Mouse (Mus musculus) fibroblast of lung, adult 2 months (primary cell): ENCODE data around the gene BC030499.
"Not testable (repeated sequence)": the region's sequence is repeated elsewhere in the genome, so short reads cannot be mapped to it uniquely, and the experiment has no call there.

Experiments
- DNase-seq: peaks from one replicate; pipeline ENCODE4 v3.0.0-alpha.2; 2011; ENCODE audit warnings: low read depth

BC030499 gene

DNA sequence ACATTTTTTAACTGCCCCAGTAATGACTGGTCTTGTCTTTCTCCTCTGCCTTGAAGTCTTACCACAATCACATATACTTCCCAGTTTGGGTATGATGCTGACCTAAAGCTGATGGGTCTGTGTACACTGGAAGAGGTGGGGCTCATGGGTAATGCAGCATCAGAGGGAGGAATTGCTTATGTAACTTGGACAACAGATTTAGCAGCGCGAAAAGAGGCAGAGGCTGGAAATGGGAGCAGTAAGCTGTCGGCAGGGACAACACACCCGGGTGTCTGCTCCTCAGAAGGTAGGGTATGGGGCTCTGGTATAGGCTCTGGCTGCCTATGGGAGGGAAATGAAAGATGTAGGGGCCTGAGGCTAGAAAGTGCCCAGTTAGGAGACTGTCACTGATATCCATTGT is at the start of gene BC030499:
TSS of gene BC030499 (plus strand) at position 188 of the 400 bp plus-strand sequence.
- no peak for DNase-seq

DNA sequence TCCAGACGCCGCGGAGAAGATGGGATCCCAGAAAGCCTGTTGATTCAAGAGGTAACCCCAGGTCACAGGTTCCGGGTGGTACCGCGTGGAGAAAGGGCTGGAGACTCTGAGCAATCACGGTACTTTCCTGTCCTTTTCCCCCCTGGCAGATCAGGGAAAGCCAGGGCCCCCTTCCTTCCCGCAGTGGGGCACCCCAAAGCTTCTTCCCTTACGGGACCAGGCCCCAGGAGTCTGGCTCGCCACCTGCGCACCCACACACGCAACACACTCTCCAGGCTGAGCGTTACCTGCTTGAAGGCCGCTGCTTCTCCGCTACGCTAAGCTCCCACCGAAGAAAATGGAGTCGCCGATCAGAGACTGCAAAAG is 45.4 kb upstream of the BC030499 start:
- no peak for DNase-seq

DNA sequence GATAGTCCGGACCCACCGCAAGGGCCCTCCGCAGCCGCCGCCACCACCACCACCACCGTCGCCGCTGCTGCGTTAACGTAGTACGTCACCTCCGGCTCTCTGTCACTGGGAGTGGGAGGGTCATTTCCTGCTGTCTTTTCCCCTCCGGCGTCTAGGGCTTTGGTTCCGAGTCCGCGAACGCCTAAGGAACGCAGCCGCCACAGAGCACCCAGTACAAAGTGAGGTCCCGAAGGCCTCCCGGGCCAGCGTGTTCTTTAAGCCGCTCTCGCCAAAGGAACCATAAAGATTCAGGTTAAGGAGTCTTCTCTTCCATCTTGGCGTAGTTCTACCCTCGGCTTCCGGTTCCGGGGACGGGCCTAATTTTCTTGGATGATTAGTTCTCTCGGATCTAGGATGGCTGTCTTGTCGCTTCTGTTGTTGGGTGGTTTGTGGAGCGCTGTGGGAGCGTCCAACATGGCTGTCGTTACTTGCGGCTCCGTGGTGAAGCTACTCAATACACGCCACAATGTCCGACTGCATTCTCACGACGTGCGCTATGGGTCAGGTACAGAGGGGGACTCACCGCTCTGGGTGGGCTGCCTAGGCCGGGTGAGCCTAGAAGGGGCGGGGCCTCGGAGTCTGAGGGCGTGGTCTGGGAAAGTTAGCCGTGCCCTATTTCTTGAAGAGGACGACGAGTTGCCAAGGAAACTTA is 44.9 kb upstream of the BC030499 start, which contains the start of the genes Sdf2 and Supt6:
TSS of gene Sdf2 (plus strand) at position 120 of the 691 bp plus-strand sequence.
TSS of gene Supt6 (minus strand) at position 361 of the 691 bp plus-strand sequence.
- DNase-seq = peak; percentile 86

DNA sequence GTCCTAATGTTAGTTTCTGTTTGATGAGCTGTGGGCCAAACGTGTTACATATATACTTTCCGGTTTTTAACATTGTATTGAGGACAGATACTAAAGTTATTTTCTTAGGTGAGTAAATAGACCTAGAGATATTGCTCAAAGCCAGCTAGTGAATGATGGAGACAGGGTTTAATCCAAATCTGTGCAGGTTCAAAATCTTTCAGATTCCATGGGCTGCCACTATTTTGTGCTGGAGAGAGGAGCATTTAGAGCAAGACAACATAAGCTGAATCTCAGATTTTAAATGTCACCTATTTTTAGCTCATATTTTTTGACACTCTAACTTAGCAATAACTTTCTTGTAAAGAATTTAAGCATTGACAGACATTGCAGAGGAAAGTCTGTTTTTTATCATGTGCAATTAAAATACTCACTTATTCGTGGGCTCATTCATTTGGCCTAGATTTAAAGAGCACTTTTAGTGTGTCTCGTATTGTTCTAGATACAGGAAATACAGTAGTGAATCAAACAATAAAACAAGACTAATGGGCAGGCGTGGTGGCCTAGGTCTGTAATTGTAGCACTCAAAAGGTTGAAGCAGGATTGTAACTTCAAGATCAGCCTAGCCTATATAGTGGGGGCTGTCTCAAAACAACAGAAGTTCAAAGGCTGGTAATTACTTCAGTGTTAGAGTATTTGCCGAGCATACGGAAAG is 44.2 kb upstream of the BC030499 start:
- no peak for DNase-seq

DNA sequence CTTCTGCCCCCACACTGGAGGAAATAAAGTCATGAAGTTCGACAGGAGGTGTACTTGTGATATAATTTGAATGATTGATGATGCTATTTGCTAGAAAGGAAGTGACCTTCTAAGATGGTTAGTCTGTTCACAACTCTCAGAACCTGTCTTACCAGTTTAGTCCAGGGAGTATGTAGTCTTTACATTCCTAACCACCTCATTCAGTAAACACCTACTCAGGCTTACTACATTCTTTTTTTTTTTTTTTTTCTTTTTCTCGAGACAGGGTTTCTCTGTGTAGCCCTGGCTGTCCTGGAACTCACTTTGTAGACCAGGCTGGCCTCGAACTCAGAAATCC is 43.7 kb upstream of the BC030499 start:
- DNase-seq = no peak

DNA sequence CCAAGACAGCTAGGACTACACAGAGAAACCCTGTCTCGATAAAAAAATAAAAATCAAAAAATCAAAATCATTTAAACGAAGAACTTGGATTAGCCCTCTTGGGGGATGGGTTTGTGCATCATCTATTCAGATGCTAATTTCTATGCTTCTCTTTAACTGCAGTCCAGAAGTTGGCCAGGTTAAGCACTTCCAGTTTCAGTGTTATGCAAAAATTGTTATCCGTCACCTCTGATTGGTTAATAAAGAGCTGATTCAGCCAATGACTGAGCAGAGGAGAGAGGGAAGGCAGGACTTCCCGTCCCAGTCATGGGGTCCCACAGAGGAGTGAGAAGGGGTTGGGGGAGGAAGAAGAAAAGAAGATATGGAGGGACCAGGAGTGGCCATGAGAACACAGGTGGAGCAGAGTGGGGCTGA is 42.9 kb upstream of the BC030499 start:
- DNase-seq = no peak

DNA sequence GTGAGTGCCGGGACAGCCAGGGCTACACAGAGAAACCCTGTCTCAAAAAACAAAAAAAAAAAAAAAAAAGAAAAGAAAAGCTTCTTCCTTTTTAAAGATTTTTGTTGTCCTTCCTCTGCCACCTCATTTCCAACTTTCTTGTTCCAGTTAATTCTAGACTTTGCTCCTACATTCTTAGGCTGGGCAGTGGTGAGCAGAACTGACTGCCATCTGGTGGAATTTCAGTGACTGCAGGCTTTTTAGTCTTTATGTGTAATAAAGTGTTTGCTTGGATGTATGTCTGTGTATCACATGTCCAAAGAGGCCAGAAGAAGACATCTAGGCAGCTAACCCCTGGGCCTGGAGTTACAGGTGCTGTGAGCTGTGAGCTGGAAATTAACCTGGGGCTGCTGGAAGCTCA is 34.0 kb upstream of the BC030499 start:
- no peak for DNase-seq

DNA sequence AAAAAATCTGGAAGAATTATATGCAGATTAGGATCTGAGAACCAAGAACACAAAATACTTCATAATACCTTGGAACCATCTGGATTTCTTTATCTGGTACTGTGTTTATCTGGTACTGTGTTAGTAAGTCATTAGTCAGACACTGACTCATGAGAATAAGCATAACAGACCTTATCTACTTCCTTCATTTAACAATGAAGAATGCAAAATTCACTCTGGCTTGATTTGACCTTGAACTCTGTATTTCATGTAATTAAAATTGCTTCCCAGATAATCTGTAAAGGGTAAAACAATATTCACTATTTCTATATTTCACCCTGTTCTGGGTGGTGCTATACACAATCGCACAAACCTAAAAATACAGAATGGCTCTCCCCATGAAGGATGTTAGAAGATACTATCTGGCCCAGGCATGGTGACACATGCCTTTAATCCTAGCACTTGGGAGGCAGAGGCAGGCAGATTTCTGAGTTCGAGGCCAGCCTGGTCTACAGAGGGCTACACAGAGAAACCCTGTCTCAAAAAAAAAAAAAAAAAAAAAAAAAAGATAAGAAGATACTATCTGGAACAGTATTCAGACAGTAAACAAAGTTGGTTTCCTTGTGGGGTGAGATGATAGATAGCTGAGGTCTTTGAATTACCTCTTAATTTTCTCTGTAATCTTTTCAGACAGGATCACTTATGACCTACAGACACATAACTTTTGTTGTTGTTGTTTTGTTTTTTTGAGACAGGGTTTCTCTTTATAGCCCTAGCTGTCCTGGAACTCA is 30.0 kb upstream of the BC030499 start:
- DNase-seq = no peak

DNA sequence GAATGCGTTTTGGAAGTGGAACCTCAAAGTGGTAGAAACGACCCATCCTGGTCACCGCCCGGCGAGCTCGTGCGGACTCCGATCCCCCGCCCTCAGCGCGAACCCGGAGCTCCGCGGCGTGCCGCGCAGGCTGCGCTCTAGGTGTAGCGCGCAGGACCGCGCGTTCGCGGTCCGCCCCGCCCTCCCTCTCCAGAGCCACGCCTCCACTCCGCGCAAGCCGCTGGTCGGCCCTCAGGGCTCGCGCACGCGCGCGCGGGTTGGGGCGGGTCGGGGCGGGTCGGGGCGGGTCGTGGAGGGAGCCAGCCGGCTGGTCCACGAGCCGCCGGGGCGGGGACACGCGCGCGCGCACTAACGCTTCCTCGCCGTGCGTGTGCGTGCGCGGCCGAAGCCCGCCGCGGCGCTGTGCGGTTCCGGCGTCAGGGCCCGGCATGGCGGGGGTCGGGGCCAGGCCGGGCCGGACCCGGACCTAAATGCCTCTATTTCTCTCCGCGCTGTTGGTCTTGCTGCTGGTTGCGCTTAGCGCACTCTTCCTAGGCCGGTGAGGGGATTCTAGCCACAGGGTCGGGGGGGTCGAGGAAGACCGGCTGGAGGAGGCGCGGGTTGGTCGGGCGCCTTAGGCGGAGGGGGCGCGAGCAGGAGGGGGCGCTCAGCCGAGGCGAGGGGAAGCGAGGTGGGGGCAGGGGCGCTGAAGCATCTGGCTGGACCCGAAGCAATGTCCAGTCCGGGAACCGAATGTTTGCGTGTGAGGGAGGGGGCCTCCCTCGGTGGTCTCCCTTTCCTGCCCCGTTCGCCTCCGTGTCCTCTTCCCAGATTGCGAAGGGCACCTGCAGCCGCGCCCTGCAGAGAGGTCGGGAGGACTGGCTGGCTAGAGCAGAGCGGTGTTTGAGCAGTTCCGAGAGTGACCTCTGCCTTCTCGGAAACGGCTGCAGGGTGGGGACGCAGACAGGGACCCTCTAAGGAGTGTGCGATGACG is 29.0 kb upstream of the BC030499 start, which contains the start of gene 2610507B11Rik:
TSS of gene 2610507B11Rik (plus strand) at position 373 of the 973 bp plus-strand sequence.
- peak; percentile 70 for DNase-seq

DNA sequence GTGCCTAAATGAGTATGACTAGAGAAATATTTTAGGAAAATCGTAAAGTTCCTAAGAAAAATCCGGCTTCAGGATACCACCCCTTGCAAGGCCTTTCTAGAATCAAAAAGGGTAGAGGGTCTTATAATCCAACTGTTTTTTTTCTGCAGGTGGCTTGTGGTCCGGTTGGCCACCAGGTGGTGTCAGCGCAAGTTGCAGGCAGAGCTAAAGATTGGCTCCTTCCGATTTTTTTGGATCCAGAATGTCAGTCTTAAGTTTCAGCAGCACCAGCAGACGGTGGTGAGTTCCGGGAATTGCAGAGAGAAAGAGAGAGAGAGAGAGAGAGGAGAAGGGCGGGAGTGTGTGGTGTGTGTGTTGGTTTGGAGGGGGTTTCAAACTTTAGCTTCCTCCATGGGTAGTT is 28.1 kb upstream of the BC030499 start:
- DNase-seq = peak; percentile 65

DNA sequence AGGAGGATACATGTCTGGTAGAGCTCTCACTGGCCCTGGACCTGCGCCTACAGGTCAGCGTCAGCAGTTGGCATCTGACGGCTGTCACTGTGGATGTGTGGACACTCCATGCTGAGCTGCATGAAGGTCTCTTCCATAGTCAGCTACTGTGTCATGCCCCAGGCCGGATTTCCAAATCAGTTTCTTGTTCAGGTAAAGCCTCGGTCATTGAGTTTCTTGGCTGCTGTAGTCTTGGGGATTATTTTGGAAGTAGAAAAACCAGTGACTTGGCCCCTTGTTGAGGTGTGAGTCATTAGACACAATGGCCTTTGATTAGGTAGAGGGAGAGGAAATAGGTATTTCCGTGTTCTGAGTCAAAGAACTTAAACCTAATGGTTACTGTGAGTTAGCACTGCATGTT is 25.1 kb upstream of the BC030499 start:
- no peak for DNase-seq

DNA sequence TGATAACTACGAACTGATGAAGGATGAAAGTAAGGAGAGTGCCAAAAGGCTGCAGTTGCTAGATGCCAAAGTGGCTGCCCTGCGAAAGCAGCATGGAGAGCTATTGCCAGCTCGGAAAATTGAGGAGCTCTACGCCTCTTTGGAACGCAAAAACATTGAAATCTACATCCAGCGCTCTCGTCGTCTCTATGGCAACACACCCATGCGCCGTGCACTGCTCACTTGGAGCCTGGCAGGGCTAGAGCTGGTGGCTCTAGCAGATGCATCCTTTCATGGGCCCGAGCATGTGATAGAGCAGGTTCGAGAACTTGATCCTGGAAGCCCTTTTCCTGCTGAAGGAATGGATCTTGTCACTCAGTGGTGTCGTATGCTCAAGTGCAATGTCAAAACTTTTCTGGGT is 18.7 kb upstream of the BC030499 start:
- DNase-seq = no peak

DNA sequence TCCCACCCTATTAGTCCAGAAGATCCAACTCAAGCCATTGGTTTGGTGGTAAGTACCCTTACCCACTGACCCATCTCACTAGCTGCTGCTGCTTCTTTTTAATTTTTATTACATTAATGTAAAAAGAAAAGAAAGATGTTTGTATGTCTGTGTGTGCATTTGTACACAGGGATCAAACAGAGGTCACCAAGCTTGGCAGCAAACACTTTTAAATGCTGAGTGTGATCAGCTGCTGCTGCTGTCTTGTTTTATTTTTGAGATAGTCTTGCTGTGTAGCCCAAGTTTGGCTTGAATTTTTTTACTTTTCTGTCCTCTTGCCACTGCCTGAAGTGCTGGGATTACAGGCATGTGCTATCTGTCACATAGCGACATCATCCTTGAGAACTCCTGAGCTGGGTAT is 15.0 kb upstream of the BC030499 start:
- no peak for DNase-seq

DNA sequence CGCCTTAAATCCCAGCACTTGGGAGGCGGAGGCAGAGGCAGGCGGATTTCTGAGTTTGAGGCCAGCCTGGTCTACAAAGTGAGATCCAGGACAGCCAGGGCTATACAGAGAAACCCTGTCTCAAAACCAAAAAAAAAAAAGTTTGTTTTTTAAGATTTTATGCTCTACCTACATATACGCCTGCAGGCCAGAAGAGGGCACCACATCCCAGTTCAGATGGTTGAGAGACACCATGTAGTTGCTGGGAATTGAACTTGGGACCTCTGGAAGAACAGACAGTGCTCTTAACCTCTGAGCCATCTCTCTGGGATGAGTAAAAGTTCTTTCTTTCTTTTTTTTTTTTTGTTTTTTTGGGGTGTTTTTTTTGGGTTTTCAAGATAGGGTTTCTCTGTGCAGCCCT is 14.5 kb upstream of the BC030499 start:
- DNase-seq = not testable (repeated sequence)

DNA sequence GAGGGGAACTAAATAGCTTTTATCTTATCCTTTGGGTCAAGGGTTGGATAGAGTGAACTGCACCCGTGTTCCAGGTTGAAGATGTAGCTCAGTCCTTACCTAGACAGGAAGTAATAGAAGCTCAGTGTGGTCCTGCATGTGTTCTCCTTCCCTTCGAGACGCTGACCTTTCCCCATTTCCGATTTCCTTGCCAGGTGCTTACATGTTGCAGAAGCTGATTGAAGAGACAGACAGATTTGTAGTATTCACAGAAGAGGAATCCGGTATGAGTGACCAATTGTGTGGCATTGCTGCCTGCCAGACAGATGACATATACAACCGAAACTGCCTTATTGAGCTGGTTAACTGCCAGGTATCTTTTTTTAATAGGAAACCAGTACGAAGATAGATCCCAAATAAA is 11.8 kb upstream of the BC030499 start:
- no peak for DNase-seq

DNA sequence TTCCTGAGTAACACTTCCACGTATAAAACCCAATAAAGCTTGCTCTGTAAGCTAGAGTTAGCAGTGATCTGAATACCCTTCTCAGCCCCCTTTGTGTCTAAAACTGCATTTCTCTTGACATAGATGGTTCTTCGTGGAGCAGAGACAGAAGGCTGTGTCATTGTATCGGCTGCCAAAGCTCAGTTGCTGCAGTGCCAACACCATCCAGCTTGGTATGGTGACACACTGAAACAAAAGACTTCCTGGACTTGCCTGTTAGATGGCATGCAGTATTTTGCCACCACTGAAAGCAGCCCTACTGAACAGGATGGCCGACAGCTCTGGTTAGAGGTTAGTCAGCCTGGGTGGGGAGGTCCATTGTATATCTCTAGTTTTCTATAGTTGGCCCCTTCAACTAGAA is 11.1 kb upstream of the BC030499 start:
- DNase-seq = no peak

DNA sequence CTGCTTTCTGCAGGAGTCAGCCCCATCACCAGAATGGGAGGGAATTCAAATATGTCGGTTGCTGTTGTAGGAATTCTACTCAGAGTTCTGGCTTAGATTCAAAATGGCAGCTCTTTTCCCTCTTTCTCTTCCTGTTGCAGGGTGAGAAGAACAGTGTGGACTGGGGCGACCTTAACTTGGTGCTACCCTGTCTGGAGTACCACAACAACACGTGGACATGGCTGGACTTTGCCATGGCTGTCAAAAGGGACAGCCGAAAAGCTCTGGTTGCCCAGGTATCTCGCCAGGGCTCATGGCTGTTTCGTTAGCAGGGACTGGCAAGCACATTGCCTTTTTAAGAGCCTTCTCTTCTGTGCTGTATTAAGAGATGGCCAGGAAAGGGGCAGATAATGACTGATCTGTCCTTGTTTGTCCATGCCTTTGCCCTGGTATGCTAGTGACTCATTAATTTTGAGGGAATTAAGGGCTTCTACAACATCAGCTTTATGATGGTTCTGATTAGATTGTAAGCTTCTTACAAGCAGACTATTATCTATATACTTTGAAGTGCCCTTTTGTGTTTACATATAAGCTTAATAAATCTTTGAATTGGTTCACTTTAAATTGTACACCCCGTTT is 1.4 kb upstream of the BC030499 start:
- DNase-seq = no peak

DNA sequence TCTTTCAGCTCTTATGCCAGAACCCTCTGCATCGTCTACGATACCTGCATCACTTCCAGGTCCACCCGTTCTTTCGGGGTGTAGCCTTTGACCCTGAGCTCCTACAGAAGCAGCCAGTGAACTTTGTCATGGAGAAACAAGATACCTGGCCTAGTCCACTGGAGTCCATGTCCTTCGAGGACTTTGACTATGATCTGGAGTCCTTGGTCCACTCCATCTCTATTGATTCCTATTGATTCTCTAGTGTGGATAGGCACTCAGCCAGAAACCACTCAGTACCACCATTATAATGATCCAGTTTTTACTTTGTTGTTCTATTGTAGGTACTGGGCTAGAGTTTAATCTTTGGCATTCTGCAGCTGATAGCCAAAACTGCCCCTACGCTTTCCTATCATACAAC is 3.9 kb downstream of the BC030499 start:
- DNase-seq = no peak

DNA sequence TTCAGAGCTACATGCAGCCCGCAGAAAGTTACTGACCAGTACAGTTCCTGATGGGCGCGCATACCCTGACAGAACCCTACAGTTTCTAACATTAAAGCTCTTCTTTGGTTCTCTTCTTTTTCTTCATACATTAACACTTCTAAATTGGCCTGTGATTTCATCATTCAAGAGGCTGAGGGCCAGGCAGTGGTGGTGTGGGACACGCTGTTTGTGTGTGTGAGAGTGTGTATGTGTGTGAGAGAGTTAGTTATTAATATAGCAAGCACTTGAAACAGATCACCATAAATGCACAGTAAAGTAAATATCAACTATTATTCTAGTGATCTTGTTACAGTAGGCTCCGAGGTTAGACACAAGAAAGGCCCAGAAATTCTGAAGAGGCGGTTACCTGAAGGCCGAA is 10.3 kb downstream of the BC030499 start:
- no peak for DNase-seq

DNA sequence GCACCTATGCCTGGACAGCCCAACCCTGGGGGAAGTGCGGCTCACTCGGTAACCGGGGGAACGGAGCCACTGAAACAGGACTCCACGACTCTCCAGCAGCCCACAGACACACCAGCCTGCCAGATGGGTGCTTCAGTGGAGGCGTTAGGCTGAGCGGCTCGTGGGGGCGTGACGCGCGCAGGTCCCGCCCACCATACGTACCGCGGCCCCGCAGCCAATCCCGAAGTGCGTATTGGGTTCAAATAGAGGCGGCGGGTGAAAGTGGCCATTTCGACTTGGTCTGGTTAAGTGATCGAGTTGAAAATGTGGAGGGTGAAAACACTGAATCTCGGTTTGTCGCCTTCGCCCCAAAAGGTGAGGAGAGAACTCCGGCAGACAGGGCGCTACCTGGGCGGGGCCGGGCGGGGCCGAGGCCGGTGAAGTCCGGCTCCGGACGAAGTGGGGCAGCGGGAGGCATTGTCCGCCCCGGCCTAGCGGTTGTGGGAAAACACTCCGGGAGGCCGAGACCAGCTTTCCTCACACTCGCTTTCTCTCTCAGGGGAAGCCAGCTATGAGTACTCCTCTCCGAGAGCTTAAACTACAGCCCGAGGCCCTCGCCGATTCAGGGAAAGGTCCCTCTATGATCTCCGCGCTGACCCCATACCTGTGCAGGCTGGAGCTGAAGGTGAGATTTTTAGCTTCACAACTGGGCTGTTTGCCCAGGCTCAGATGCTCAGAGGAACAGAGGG is 10.9 kb downstream of the BC030499 start, which contains the start of gene Spag5:
TSS of gene Spag5 (plus strand) at position 173 of the 728 bp plus-strand sequence.
- peak; percentile 74 for DNase-seq
